Mouse (Mus musculus): Measurements from ENCODE around the gene Tiam2. TPM values are rescaled to one million over a fixed set of nuclear protein-coding genes. Genes with fewer than 3 reads are reported as not detected.

Gene Tiam2
- total RNA-seq, 2 experiments from 2014 or later, result 2.7 to 3.8 TPM

DNA sequence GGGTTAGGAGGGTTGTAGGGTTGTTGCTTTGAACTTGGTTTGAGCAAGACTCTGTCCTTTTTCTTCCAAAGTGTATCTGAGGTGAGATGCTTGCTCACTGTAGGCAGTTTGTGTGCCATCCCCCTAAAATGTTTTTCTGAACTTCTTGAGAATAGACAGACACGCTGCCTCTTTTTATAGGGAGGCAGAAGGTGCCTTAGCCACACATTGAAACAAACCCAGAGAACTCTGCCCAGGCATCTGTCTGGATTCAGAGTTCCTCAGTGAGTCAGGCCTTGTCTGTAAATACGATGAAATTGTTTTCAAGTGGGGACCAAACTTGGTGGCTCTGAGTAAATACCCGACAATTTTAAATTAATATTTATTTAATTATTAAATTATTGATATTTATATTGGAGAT lies 172.2 kb downstream of the Tiam2 start:
- no peak for DNase-seq

DNA sequence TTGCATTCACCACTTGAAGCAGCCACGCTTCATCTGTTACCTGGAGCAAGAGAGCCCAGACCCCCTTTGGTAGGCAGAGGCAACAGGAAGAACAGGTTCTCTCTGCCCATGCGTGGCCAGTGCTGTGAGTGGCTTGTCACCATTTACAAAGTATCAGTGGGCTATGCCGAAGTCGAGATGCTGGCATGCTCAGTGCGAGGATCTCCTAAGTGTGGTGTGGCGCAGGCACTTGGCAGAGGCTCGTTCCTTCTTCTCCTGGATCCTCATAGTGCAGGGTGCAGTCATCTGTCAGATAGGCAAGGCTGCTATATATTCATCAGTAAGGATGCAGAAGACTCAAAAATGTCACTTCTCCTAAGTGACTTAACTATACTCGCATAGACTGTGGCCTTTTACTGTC lies 173.1 kb downstream of the Tiam2 start:
- DNase-seq, result no peak

DNA sequence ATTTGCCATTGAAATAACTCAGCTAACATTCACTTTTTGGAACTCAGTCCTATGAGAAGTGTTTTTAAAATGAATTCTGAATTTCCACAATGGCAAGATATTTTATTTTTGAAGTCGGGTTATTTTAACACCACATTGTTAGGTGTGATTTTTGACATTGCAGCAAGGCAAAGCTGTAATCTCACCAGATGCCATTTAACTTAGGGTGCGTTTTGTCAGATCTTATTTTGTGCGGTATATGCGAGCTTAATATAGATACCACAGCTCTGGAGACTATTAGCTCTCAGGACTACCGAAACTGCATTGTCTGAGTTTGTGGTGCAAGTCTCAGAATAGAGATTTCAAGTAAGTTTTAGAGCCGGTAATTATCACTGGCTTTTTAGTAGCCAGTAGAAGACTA lies 173.7 kb downstream of the Tiam2 start:
- no peak for DNase-seq

DNA sequence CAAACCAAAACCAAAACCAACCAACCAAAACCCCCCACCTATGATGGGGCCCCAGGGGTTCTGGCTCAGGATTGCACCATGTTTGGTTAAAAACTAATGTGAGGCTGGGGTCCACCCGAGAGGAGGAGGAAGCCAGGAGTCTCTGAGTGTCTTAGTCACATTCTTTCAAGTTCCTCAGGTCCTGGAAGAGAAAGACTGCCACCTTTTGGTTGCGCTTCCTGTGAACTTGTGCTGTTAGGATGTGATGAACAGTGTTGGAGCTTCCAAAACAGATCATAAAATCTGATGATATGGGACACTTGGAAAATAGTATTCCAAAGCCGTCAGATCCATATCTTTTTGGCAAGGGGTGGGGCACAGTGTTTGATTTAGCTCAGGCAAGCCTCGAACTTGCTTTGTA lies 174.6 kb downstream of the Tiam2 start:
- no peak for DNase-seq

DNA sequence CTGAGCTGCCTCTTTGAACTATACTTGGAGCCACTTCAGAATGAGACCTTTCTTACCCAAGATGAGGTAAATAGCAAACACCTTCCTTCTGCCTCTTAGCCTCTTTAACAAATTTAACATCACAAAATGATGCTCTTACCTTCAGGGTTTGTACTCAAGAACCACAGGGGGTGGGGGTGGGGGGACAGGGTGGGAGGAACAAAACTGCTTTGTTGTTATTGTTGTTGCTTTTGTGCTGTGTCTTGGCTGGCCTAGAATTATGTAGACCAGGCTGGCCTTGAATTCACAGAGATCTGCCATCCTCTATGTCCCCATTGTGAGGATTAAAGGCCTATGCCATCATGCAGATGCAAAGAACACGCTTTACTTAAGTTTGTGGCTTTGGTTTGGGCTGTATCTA lies 179.3 kb downstream of the Tiam2 start:
- DNase-seq, result no peak

DNA sequence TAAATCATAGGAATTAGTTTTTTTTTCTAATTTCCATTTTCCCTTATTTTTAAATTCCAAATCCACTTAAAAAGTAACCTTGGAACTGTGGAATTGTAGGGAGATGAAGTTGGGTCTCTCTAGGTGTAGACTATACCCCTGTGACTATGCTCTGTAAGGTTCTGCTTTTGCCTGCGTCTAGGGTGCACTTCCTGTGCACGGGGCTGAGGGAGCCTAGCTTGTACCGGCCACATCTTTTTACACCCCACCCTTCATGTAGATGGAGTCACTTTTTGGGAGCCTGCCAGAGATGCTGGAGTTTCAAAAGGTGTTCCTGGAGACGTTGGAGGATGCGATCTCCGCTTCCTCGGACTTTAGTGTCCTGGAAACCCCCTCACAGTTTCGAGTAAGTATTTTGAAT lies 180.1 kb downstream of the Tiam2 start:
- no peak for DNase-seq

DNA sequence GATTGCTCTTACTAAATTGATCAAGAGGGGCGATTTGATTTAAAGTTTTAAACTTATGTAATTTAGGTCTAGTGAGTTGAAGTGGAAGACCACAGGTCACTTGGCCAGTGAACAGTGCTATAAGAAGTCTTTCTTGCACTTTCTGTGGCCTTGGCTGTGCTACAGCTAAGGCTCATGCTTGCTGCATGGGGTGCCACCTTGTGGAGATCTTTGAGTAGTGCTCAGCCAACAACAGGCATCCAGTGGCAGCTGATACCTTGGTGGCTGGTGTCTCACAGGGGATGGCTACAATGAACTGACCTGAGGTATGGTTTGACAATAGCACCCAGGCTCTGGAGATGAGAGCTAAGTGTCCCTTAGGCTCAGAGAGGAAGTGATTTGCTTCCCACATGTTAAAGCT lies 183.5 kb downstream of the Tiam2 start:
- peak; percentile 14 for DNase-seq

DNA sequence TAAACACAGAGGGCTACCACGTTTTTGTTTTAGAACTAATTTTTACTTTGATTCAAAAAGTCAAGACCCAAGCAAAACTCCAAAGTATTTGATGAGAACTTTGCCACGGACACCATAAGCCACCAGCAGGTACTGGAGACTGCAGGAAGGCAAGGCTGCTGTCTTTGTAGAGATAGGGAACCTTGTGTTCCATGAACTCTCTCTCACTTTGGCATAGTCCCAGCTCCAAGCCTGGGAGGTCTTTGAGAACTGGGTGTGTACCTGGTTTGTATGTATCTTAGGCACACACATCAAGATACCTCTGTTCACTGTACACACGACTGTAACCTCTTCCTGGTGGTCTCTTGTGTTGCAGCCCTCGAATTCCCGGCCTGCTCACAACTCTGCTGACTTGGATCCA lies 187.9 kb downstream of the Tiam2 start:
- no peak for DNase-seq

DNA sequence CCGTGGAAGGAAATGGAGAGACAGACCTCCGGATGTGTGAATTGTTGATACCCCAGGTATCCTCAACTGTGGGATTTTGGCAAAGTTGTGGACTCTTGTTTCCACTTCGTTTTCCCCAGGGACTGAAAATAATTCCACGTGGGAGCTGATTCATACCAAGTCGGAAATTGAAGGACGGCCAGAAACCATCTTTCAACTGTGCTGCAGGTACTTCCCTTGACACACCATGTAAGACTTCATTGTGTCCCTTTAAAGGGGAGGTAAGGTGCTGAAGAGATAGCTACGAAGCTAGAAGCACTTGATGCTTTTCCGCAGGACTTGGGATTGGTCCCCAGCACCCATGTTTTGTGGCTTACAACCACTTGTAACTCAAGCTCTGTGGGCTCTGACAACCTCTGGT lies 189.5 kb downstream of the Tiam2 start:
- no peak for DNase-seq

DNA sequence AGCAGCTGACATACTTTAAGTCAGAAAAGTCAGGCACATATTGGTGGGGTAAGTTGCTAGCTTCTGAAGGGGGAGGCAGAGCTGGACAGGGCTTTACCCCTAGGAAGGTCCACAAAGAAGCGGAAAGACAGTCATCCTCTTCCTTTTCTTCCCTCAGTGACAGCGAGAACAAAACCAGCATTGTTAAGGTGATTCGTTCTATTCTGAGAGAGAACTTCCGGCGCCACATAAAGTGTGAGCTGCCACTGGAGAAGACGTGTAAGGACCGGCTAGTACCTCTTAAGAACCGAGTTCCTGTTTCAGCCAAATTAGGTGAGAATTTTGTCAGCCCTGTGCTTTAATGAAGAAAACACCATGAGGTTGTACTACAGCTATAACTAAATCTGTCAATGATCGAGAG lies 190.0 kb downstream of the Tiam2 start:
- no peak for DNase-seq

DNA sequence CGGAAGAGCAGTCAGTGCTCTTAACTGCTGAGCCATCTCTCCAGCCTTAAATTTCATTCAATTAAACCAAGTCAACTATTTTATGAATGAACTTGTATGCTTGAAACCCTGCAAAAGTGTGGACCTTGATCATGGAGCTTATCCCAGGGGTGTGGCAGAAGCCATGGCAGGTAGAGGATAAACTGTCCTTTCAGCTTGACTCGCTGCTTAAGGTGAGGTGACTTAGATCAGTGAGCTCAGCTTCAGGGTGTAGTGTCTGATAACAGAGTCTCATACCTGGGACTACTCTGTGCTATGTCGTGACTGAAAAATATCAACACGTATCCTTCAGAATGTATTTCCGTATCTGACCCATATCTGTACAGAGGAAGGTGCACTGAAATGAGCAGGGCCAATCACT lies 194.0 kb downstream of the Tiam2 start:
- DNase-seq, result no peak

DNA sequence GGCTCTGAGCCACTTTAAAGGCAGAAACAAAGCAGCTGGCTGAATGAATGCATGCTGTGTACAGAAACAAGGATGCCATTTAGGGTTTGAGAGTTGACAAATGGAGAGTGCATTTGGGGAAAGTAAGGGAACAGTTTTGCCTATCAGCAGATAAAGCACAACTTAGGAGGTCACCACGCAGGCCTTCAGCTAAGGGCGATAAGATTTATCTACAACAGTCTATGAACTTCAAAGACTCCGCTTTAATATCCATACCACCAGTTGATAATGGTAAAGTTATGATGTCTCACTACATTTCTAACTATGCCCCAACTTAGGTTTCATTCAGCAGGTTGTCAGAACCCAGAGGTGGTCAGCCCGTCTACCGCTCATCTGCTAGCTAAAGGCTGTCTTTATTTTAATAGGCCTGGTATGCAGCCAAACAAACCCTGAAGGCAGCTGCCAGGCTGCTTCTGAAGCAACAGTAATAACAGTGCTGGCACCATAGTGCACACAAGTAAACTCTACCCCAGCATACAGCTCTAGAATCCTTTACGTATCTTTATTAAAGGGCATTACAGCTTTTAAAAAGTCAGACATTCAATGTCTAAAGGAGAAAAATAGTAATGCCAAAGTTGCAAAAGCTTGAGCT lies 201.6 kb downstream of the Tiam2 start:
- no peak for DNase-seq

DNA sequence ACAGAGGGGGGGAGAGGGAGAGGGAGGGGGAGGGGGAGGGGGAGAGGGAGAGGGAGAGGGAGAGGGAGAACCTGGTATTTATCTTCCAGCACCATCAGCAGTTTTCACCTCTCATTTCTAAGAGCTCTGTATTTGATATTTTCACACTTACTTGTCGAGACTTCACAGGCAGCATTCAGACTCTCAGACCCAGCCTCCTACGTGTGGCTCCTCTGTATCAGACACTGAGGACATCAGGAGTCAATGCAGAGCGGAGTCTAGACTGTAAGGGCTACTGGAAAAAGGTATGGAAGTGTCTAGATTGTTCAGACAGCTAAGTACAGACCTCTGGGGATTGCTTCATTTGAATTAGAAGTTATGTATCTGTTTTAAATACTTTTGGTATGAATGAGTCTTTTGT lies 203.2 kb downstream of the Tiam2 start:
- no peak for DNase-seq

DNA sequence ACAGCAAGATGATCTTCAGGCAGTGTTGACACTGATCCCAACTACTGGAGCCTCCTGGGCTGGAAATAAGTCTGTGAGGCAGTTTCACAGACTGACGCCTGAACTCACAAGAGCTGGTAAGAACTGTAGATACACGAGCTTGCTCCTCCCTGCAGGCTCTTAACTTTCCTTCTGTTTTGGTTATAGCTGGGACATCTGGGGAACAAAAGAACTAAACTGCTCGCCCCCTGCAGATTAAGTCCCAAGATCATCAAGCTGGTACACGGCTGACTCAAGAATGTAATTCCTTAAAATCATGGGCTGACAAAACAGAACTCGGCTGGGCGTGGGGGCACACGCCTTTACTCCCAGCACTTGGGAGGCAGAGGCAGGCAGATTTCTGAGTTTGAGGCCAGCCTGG lies 204.2 kb downstream of the Tiam2 start:
- no peak for DNase-seq

DNA sequence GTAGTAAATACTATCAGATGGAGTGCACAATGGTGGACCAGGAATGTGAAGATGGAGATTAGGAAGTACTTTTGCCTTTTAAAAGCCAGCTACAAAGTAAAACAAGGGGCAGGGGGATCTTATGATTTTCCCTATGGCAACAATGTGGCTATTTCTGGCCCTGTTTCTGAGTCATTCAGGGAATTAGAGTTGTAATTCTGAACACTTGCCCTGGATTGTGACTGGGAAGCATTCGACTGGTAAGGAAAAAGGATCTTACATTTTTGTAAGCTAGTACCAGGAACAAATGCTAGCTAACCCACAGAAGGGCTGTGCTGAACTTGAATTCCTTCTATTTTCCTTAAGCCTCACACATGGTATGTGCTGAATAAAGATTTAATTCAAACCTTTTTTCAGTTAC lies 205.3 kb downstream of the Tiam2 start:
- DNase-seq, result no peak

DNA sequence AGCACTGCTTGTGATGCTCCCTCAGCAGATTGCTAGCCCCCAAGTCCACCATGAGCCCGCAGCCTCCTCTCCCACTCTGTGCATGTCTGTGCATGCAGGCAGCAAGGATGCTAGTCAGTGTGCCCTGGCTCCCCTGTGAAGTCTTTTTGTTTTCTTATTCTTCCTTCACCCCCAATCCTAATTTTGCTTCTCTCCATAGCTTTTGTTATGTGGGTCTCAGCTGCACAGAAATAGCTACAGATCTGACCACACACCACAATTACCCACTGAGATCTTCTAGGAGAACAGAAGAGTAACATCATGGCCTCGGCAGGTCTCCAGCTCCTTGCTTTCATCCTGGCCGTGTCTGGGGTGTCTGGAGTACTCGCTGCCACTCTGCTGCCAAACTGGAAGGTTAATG lies 205.9 kb downstream of the Tiam2 start, which contains the start of gene Cldn20:
TSS of gene Cldn20 (plus strand) at position 301 of the 400 bp plus-strand sequence.
- DNase-seq, result no peak

DNA sequence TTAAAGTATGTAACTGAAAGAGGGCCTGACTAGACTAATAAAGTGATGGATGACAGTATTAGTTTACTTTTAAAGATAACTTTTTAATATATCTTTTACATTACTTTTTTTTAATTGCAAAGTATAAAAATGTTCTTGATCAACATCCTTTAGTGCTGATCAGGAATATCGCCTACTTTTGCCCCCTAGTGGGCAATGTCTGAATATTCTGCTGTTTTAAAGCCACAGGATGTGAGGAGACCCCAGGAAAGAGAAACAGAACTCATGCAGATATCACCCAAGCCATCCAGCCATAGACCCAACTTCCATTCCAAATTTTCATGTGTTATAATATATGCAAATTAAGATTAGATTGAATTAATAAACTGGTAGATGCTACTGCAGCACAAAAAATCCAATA lies 207.1 kb downstream of the Tiam2 start:
- no peak for DNase-seq

DNA sequence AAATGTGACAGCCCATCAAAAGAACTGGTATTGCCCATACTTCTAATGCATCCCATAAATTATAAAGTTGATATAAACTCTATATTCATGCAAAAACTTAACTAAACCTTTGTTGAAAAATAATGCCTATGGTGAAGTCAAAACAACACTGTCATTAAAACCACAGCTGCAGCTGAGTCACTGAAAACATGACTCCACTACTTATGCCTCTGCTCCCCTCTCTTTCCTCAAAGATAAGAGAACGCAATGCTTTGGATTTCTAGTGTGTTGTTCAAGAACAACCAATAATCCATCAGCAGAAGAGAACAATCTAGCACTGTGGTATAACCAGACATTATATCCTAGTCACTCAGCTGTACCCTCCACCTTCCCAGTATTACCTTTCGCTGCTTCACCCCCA lies 213.9 kb downstream of the Tiam2 start:
- no peak for DNase-seq

DNA sequence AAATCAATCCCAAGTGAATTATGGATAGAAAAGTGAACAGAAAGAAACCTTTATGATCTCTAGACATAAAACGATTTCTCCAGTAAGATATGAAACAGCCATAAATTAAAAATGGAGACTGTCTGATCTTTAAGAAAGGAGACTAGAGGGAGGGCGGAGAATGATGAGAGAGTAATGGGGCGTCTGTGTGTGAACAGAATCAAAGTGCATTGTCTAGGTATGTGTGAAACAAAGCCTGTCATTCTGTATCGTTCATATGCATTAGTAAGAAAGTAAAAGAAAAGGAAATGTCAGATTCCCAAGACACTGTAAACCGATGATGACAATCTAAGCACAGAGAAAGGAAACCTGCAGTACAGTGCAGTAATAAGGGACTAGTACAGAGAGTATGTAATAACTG lies 214.7 kb downstream of the Tiam2 start:
- DNase-seq, result no peak

DNA sequence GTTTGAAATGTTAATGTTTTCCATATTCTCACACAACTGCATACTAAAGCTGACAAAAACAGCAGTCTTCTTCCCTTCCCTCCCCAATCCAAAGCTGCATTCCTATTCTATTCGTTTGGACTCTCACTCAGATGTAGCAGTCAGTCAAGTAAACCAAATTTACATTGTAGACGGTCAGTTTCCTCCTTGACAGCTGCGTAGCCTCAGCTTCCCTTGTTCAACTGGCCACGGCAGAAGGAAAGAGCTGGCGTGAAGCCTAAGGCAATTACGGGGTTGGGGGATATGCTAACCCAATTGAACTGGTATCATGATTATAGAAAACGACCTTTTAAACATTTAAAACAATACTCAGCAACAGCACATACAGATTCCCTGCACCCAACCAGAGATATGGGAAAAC lies 221.4 kb downstream of the Tiam2 start:
- no peak for DNase-seq

DNA sequence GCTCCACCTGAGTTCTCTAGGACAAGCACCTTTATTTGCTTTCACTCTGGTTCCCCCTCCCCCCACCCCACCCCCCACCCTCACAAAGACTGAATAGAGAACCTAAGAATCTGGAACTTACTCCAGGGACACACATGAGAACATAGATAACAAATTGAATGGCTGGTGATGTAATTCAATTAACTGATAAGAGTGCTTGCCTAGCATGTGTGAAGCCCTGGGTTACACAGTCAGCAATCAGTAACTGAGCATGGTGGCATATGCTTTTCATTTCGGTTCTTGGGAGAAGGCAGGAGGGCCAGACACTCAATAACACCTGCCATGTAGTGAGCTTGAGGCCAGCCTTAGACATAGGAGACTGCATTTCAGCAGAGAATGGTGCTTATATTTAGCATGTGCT lies 229.9 kb downstream of the Tiam2 start:
- no peak for DNase-seq

DNA sequence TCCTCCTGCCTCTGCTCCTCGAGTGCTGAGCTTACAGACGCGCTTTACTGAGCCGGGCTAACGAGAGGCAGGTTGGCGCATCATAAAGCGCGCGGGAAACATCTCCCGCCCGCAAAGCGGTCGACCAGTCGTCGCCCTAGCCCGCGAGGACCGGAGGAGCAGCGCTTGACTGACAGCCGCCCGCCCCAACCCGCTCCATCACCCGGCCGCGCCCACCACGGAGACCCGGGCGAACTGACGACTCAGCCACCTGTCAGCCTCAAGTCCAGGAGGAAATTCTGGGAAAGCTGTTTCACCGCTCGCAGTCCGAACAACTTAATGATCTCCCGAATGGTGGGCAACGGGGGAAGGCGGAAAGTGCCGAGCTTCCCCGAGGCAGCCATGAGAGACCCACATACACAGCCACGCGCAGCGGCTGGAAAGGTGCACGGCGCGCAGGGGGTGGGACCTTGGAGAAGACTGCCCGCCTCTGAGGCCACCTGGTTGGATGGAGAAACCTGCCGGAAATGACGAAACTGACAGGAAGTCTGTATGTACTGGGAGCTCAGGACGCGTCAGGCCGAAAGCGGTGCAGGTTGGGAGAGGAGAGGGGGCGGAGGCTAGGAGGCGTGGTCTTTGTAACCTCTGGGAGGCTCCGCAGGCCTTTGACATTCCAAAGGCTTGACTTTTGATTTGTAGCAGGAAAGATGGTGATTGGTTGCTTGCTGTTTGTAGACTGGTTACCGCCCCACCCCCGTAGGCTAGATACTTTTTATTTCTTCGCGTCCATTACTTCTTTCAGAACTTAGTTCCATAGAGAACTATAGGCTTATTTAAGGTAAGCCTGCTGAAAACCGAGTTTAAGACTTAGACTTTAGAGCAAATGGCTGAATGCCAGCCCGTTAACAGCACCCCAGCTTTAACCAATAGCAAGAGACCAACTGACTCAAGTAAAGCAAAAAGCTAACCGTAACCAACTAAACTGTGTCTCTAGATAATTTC lies 231.2 kb downstream of the Tiam2 start, which contains the start of gene Tfb1m:
TSS of gene Tfb1m (minus strand) at position 451 of the 981 bp plus-strand sequence.
- peak; percentile 98 for DNase-seq

DNA sequence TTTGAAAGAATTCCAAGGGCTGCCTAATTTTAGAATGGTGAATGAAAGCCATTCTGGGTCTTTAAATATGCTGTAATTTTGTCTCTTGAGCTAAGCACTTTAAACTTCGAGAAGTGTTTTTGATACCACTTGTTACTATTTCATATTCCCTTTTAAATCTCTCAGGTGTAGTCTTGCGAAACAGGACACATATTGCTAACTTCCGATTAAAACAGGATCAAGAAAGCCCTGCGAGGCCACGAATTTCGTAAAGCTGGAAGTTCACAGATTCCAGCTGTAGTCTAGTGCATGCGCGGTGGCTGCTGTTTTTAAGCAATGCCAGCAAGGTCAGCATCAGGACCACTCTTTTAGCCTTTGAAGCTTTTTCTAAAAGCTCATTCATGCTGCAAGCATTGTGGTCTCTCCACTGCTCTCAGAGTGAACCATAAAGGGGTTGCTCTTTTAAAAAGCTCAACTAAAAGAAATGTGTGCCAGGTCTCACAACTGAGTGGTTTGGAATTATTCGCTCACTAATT lies 232.0 kb downstream of the Tiam2 start:
- no peak for DNase-seq

All from gastrocnemius, postnatal 25 days (tissue).